Mouse (Mus musculus): ENCODE measurements around the gene Hist1h4d. TPM values are rescaled to one million over a fixed set of nuclear protein-coding genes. Genes with fewer than 3 reads are reported as not detected.
"Not testable (repeated sequence)": the region's sequence is repeated elsewhere in the genome, so short reads cannot be mapped to it uniquely, and the experiment has no call there.

Gene Hist1h4d
- polyA plus RNA-seq, 1 experiment from 2014 or later, result 109 TPM

- no peak for ATAC-seq (ENCODE audit: low FRiP score, low read depth)
- peak overlapping the region; percentile 80 for H3K27ac ChIP-seq (replicated peaks)
- peak overlapping the region; percentile 66 for H3K4me2 ChIP-seq (replicated peaks)
- H3K4me1 ChIP-seq, result peaks cover 30% of the 10 kb centered on the region
- no peaks in the 10 kb centered on the region for H3K36me3 ChIP-seq
- no peaks in the 10 kb centered on the region for H3K9me3 ChIP-seq
- H3K27me3 ChIP-seq, result no peaks in the 10 kb centered on the region
- peak overlapping the region; percentile 75 for H3K9ac ChIP-seq (replicated peaks)
- 51% methylated on average over 6 of the region's 6 CpGs for WGBS
- H3K4me3 ChIP-seq, result peak overlapping the region; percentile 47
Measured at GRCm38 (mm10) chr13:23576906-23577639, 4.3 kb upstream of the Hist1h4d start.

- no peak overlapping the region for H3K9ac ChIP-seq (replicated peaks)
- H3K4me2 ChIP-seq (replicated peaks), result no peak overlapping the region
- H3K4me3 ChIP-seq, result no peak overlapping the region
- H3K36me3 ChIP-seq, result no peaks in the 10 kb centered on the region
- no peaks in the 10 kb centered on the region for H3K27me3 ChIP-seq
- H3K9me3 ChIP-seq, result no peaks in the 10 kb centered on the region
- no peak overlapping the region for H3K27ac ChIP-seq (replicated peaks)
- 90% methylated on average over 1 of the region's 1 CpGs for WGBS
- H3K4me1 ChIP-seq, result peaks cover 32% of the 10 kb centered on the region
- no peak for ATAC-seq (ENCODE audit: low FRiP score, low read depth)
Measured at GRCm38 (mm10) chr13:23577835-23578234, 3.6 kb upstream of the Hist1h4d start.

- H3K4me2 ChIP-seq (replicated peaks), result peak overlapping the region; percentile 82
- no peaks in the 10 kb centered on the region for H3K27me3 ChIP-seq
- peak overlapping the region; percentile 70 for H3K9ac ChIP-seq (replicated peaks)
- H3K27ac ChIP-seq (replicated peaks), result peak overlapping the region; percentile 95
- 4% methylated on average over 6 of the region's 6 CpGs for WGBS
- H3K4me3 ChIP-seq, result peak overlapping the region; percentile 51
- H3K36me3 ChIP-seq, result no peaks in the 10 kb centered on the region
- ATAC-seq (ENCODE audit: low FRiP score, low read depth), result no peak
- peaks cover 34% of the 10 kb centered on the region for H3K4me1 ChIP-seq
- H3K9me3 ChIP-seq, result no peaks in the 10 kb centered on the region
Measured at GRCm38 (mm10) chr13:23582219-23583056, 1.0 kb downstream of the Hist1h4d start.

- no peak overlapping the region for H3K4me3 ChIP-seq
- H3K36me3 ChIP-seq, result no peaks in the 10 kb centered on the region
- no peaks in the 10 kb centered on the region for H3K9me3 ChIP-seq
- ATAC-seq (ENCODE audit: low FRiP score, low read depth), result no peak
- peaks cover 34% of the 10 kb centered on the region for H3K4me1 ChIP-seq
- H3K4me2 ChIP-seq (replicated peaks), result peak overlapping the region; percentile 82
- peak overlapping the region; percentile 95 for H3K27ac ChIP-seq (replicated peaks)
- H3K27me3 ChIP-seq, result no peaks in the 10 kb centered on the region
- H3K9ac ChIP-seq (replicated peaks), result no peak overlapping the region
Measured at GRCm38 (mm10) chr13:23583387-23584068, 2.1 kb downstream of the Hist1h4d start.

GRCm38 (mm10) chr13:23584331-23584730 lies 2.9 kb downstream of the Hist1h4d start:
- H3K27ac ChIP-seq (replicated peaks), result peak overlapping the region; percentile 95
- H3K4me2 ChIP-seq (replicated peaks), result peak overlapping the region; percentile 77
- H3K4me1 ChIP-seq, result peaks cover 34% of the 10 kb centered on the region
- H3K36me3 ChIP-seq, result no peaks in the 10 kb centered on the region
- peak overlapping the region; percentile 62; the same call in 1 of the 2 replicates for H3K9ac ChIP-seq (replicated peaks)
- H3K27me3 ChIP-seq, result no peaks in the 10 kb centered on the region
- ATAC-seq (ENCODE audit: low FRiP score, low read depth), result no peak
- no peaks in the 10 kb centered on the region for H3K9me3 ChIP-seq
- peak overlapping the region; percentile 48; the same call in 1 of the 2 replicates for H3K4me3 ChIP-seq

- Histone ChIP-seq H3K27ac (replicated peaks) (peak overlapping the region; percentile 95), H3K4me1 (peaks cover 34% of the 10 kb centered on the region), H3K36me3 (no peaks in the 10 kb centered on the region), H3K9ac (replicated peaks) (peak overlapping the region; percentile 62), H3K4me2 (replicated peaks) (peak overlapping the region; percentile 77), H3K4me3 (peak overlapping the region; percentile 48), H3K27me3 (no peaks in the 10 kb centered on the region), H3K9me3 (no peaks in the 10 kb centered on the region)
- 0% methylated on average over 21 of the region's 21 CpGs for WGBS
- peak; percentile 7; the same call in 1 of the 2 replicates for ATAC-seq (ENCODE audit: low FRiP score, low read depth)
Measured at GRCm38 (mm10) chr13:23585029-23585441, 3.6 kb downstream of the Hist1h4d start.

GRCm38 (mm10) chr13:23585442-23586098 lies 4.2 kb downstream of the Hist1h4d start:
- WGBS, result under 1% methylated on average over 27 of the region's 36 CpGs
- H3K4me1 ChIP-seq, result peaks cover 34% of the 10 kb centered on the region
- not testable (repeated sequence) for H3K36me3 ChIP-seq, H3K27me3 ChIP-seq, H3K9me3 ChIP-seq
- peak overlapping the region; percentile 77 for H3K4me2 ChIP-seq (replicated peaks)
- peak overlapping the region; percentile 48 for H3K4me3 ChIP-seq
- ATAC-seq (ENCODE audit: low FRiP score, low read depth), result peak; percentile 84
- peak overlapping the region; percentile 62 for H3K9ac ChIP-seq (replicated peaks)
- peak overlapping the region; percentile 95 for H3K27ac ChIP-seq (replicated peaks)

- WGBS, result 2% methylated on average over 22 of the region's 22 CpGs
- H3K27me3 ChIP-seq, result no peaks in the 10 kb centered on the region
- peak overlapping the region; percentile 60 for H3K4me2 ChIP-seq (replicated peaks)
- no peak; the same call in 1 of the 2 replicates for ATAC-seq (ENCODE audit: low FRiP score, low read depth)
- H3K36me3 ChIP-seq, result no peaks in the 10 kb centered on the region
- H3K9ac ChIP-seq (replicated peaks), result peak overlapping the region; percentile 44
- no peaks in the 10 kb centered on the region for H3K9me3 ChIP-seq
- H3K27ac ChIP-seq (replicated peaks), result peak overlapping the region; percentile 95
- peaks cover 34% of the 10 kb centered on the region for H3K4me1 ChIP-seq
- peak overlapping the region; percentile 48 for H3K4me3 ChIP-seq
Measured at GRCm38 (mm10) chr13:23586099-23586939, 4.9 kb downstream of the Hist1h4d start.

GRCm38 (mm10) chr13:23586940-23587225 lies 5.5 kb downstream of the Hist1h4d start:
- Histone ChIP-seq H3K27ac (replicated peaks) (peak overlapping the region; percentile 93), H3K27me3 (no peaks in the 10 kb centered on the region), H3K36me3 (no peaks in the 10 kb centered on the region), H3K9ac (replicated peaks) (peak overlapping the region; percentile 44), H3K4me1 (peaks cover 32% of the 10 kb centered on the region), H3K4me3 (peak overlapping the region; percentile 48), H3K4me2 (replicated peaks) (peak overlapping the region; percentile 60), H3K9me3 (no peaks in the 10 kb centered on the region)
- WGBS, result 9% methylated on average over 1 of the region's 1 CpGs
- ATAC-seq (ENCODE audit: low FRiP score, low read depth), result no peak

GRCm38 (mm10) chr13:23591206-23591605 lies 9.8 kb downstream of the Hist1h4d start:
- no peak overlapping the region for H3K27ac ChIP-seq (replicated peaks)
- H3K36me3 ChIP-seq, result no peaks in the 10 kb centered on the region
- H3K4me2 ChIP-seq (replicated peaks), result no peak overlapping the region
- WGBS, result 94% methylated on average over 7 of the region's 7 CpGs
- ATAC-seq (ENCODE audit: low FRiP score, low read depth), result no peak
- peaks cover 7% of the 10 kb centered on the region; the same call in 1 of the 2 replicates for H3K4me1 ChIP-seq
- H3K27me3 ChIP-seq, result no peaks in the 10 kb centered on the region
- H3K9ac ChIP-seq (replicated peaks), result no peak overlapping the region
- H3K4me3 ChIP-seq, result no peak overlapping the region
- H3K9me3 ChIP-seq, result no peaks in the 10 kb centered on the region

- 88% methylated on average over 7 of the region's 7 CpGs for WGBS
- not testable (repeated sequence) for H3K4me3 ChIP-seq; H3K9me3 ChIP-seq; ATAC-seq (ENCODE audit: low FRiP score, low read depth); H3K4me2 ChIP-seq (replicated peaks); H3K27me3 ChIP-seq; H3K36me3 ChIP-seq; H3K27ac ChIP-seq (replicated peaks); H3K4me1 ChIP-seq; H3K9ac ChIP-seq (replicated peaks)
Measured at GRCm38 (mm10) chr13:23591886-23592285, 10.5 kb downstream of the Hist1h4d start.
